Mouse (Mus musculus) layer of hippocampus, adult 18-20 months (tissue): Measurements from ENCODE around the gene P4ha1. TPM values are rescaled to one million over a fixed set of nuclear protein-coding genes. Genes with fewer than 3 reads are reported as not detected.
A peak's percentile ranks its signal among the peaks of the same experiment; 100 is the strongest.
"Not testable (repeated sequence)": the region's sequence is repeated elsewhere in the genome, so short reads cannot be mapped to it uniquely, and the experiment has no call there.

Experiments
- DNase-seq, 2 experiments: peaks; one replicate each; pipeline ENCODE4 v3.0.0; 2022; ENCODE audit warnings: low spot score in 2 of 2
- total RNA-seq, 2 experiments: library from RNA; stranded (reverse); gene quantifications; 2 replicates each; pipeline ENCODE4 v1.2.3; 2021

The P4ha1 gene
- total RNA-seq, 2 experiments from 2014 or later: 58.3 to 63.9 TPM

- no peak for DNase-seq
Measured at GRCm38 (mm10) chr10:59367206-59367605, 44.1 kb downstream of the P4ha1 start.

GRCm38 (mm10) chr10:59368729-59369128 is 45.6 kb downstream of the P4ha1 start:
- no peak for DNase-seq

DNA sequence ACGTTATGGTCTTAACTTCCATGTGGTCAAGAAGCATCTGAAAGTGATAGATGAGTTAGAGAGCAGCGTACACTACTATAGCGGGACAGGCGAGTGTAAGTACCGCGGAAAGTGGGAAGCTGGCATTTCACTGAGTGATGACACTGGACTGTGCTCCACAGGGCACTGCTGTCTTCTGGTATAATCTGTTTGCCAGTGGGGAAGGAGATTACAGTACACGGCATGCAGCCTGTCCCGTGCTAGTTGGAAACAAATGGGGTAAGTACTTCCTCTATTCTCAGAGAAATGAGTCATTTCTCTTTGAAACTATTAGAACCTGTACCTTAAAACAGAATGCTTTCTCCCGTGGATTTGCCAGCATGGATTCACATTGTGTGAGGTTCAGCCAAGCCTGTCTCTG is 46.3 kb downstream of the P4ha1 start:
- no peak for DNase-seq

DNA sequence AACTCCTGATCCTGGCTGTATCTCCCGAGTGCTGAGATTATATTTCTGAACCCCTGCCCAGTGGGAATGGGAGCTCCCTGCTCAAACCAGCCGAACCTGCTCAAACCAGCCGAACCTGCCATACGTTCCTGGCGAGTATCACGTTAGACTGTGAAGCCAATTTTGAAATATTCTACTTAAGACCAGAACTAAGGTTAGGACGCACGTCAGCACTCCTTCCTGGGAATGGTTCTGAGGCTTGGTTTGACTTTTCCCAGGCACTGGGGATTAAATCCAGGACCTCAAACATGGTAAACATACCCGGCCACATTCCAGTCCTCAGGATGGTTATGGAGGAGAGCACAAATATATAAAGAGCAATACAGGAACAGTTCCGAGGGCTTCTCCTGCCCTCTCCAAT is 54.8 kb downstream of the P4ha1 start:
- no peak for DNase-seq

DNA sequence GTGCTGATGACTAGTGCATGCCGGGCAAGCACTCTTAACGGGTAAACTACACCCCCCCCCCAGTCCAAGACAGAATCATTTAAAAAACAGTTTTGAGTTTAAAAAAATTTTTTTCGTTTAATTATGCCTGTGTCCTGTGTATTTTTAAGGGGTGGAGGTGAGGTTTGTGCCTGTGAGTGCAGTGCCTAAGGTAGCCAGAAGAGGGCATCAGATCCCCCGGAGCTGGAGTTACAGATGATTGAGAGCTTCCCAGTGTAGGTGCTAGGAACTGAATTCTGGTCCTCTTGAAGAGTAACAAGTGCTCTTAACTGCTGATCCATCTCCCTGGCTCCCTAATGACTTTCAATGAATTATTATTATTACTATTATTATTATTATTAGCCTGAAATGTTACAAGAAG is 55.6 kb downstream of the P4ha1 start:
- DNase-seq: no peak

DNA sequence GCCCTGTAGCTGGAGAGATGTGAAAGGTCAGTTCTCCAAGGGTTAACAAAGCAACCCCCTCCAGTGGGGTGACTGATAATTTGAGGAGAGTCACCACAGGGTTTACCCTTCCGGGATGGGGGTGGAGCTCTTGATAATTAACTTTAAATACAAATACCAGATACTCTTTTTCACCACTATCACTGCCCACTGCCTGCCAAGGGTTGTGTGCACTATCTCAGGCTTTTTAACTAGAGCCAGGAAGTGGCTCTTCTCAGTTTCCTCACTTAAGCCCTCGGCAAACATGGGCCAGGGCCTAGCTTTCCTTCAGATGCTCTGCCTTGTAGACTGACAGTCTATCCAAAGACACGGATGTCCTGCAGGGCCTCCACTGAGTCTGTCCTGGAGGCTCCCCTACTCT is 56.8 kb downstream of the P4ha1 start:
- DNase-seq: no peak

- DNase-seq: no peak
Measured at GRCm38 (mm10) chr10:59380411-59380821, 57.3 kb downstream of the P4ha1 start.

GRCm38 (mm10) chr10:59381563-59381962 is 58.5 kb downstream of the P4ha1 start:
- DNase-seq: not testable (repeated sequence)

DNA sequence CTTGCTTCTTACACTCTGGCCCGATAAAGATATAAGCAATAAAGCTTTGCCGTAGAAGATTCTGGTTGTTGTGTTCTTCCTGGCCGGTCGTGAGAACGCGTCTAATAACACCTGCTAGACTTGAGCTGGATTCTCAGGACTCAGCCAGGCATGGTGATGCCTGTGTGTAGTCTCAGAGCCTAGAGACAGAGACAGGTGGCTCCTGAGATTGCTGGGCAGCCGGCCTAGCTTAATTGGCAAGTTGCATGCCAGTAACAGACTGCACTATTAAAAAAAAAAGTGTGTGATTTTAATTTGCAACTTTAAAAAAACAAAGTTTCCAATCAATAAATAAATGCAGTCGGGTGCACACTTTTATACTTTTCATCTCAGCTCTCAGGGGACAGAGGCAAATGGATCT is 63.9 kb downstream of the P4ha1 start:
- DNase-seq: peak; percentile 54 to 77

GRCm38 (mm10) chr10:59389652-59390051 is 66.6 kb downstream of the P4ha1 start:
- peak in 1 of 2 experiments; percentile 40 for DNase-seq

DNA sequence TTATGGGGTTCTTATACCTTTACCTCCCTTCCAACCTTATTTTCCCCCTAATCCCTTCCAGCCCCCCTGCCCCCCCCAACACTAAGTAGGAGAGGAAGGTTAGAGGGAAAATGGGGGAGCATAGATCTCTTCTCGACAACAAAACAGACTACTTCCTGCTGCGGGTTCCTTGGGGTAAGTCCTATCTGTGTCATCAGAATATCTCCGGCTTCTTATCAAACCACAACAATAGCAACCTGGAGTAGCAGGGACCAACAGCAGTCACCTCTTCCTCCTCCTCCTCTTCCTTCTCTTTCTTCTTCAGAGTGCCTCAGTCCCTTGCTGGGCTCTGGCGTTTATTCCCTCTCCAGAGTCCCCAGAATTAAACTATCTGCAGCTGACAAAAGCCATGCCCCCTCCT is 68.8 kb downstream of the P4ha1 start:
- DNase-seq: no peak

- not testable (repeated sequence) for DNase-seq
Measured at GRCm38 (mm10) chr10:59395461-59395860, 72.4 kb downstream of the P4ha1 start, which contains the start of gene Gm10273. TSS of gene Gm10273 (plus strand) at chr10:59395632.

- DNase-seq: no peak
Measured at GRCm38 (mm10) chr10:59402899-59403792, 80.0 kb downstream of the P4ha1 start, which contains the start of gene Pla2g12b. TSS of gene Pla2g12b (plus strand) at chr10:59403660.

GRCm38 (mm10) chr10:59403793-59404149 is 80.7 kb downstream of the P4ha1 start:
- no peak for DNase-seq

DNA sequence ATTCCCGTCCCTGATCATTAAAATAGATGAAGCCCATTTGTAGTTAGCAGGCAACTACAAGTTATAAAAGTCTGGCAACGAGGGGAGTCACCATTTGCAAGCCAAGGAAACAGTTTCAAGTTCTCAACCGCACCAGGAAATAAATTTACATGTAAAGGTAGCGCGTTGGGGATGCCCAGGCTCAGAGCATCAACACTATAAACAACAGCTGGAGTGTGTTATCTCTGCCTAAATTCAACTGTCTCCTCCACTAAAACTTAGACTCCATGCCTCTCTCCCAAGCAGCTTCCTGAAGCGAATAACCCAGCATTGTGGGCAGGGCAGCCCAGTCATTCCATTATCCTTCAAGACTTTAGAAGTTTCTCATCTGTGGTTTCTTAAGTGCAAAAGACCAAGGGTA is 85.4 kb downstream of the P4ha1 start:
- no peak for DNase-seq

DNA sequence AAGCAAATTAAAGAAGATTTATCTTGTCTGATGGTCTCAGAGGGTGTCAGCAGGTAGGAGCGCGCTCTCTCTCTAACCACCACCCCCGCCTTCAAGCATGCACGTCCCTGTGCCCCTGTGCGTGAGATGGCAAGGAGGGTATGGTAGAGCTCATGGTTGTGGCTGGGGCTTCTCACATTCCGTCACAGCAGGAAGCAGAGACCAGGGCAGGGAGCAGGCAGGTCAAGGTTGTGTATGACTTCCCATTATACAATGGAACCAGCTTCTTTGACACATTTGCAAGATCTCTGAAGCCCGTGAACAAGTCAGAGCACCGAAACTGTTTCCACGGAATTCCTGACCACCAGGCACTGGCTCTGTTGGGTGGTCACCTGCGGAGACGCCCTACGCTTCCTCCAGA is 87.2 kb downstream of the P4ha1 start:
- no peak for DNase-seq

- DNase-seq: no peak
Measured at GRCm38 (mm10) chr10:59413711-59414110, 90.6 kb downstream of the P4ha1 start.

GRCm38 (mm10) chr10:59416623-59417022 is 93.5 kb downstream of the P4ha1 start:
- DNase-seq: no peak

GRCm38 (mm10) chr10:59419516-59419915 is 96.4 kb downstream of the P4ha1 start:
- no peak for DNase-seq
